15 mouse cellular contexts compared by ENCODE assay signal in the genomic region with DNA sequence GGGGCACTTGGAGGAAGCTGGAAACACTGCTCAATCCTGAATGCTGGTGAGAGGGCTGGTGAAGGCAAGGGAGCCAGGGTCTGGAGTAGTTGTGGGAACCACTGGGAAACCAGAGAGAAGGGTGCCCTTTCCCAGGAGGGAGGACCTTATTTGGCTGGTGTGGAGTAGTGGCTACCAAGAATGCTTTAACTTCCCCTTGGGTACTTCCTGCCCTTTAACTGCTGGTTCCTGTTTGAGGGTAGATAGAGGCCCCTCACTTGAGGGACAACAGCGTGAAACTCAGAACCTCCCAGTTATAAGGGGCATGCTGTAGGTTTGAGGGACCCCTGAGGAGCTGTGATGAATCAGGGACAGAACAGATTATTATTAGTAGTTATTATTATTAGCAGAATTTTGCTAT. TPM values are rescaled to one million over a fixed set of nuclear protein-coding genes. Genes with fewer than 3 reads are reported as not detected.
A peak's percentile ranks its signal among the peaks of the same experiment; 100 is the strongest.
DNase-seq lines count a peak whose midpoint lies in the region; ATAC-seq and TF ChIP-seq lines count a peak whose summit lies in the region.
"Had no signal": no experiment of that assay in that cellular context is flagged by ENCODE, and none has a peak within 500 bp of the region (broad histone marks: within the 10 kb centered on the region; RNA-seq: fewer than 3 reads in every experiment).

No protein-coding gene starts in this region.

- H3K36me3 ChIP-seq in CH12.LX (replicated peaks in 1 of 2; ENCODE audit: control insufficient read depth in 1 of 2, insufficient read depth in 1 of 2, low read length in 1 of 2) = peaks cover 0 to 7% of the 10 kb centered on the region in 2 experiments
- H3K36me3 ChIP-seq: embryonic facial prominence, embryonic 15.5 days; limb, embryonic 12.5 days had no signal

- no peaks in the 10 kb centered on the region for H3K79me2 ChIP-seq in CH12.LX (replicated peaks; ENCODE audit: control insufficient read depth, extremely low read depth, insufficient read depth, poor library complexity, severe bottlenecking)

- no peak overlapping the region for H3K4me3 ChIP-seq in left cerebral cortex, adult 2 months
- H3K4me3 ChIP-seq in CH12.LX (replicated peaks in 1 of 3; ENCODE audit: low read depth in 2 of 3, low read length in 2 of 3, poor library complexity in 1 of 3) = no peak overlapping the region
- H3K4me3 ChIP-seq in brown adipose tissue, adult 24 weeks (ENCODE audit: insufficient read depth, low read depth, low read length) = no peak overlapping the region
- H3K4me3 ChIP-seq: embryonic facial prominence, embryonic 15.5 days; limb, embryonic 12.5 days had no signal

- peaks cover 39 to 68% of the 10 kb centered on the region in 2 experiments for H3K4me1 ChIP-seq in CH12.LX (ENCODE audit: control insufficient read depth in 1 of 2, insufficient read depth in 2 of 2)
- H3K4me1 ChIP-seq in brown adipose tissue, adult 24 weeks (ENCODE audit: control insufficient read depth, insufficient read depth, insufficient read length, low read length) = peaks cover 2% of the 10 kb centered on the region; the same call in 1 of the 2 replicates

- no peak overlapping the region for H3K4me2 ChIP-seq in CH12.LX (ENCODE audit: insufficient read depth, low read depth, poor library complexity, severe bottlenecking)
- H3K4me2 ChIP-seq: embryonic facial prominence, embryonic 15.5 days; limb, embryonic 12.5 days had no signal

- no peak for TF ChIP-seq POLR2A in CH12.LX (IDR thresholded peaks at IDR 0.05; ENCODE audit: low read depth, low read length)

- TF ChIP-seq RAD21 in CH12.LX (IDR thresholded peaks at IDR 0.05; ENCODE audit: low read depth, low read length) = no peak

- peak overlapping the region; percentile 7; the same call in 1 of the 2 replicates for H3K27ac ChIP-seq in left cerebral cortex, adult 2 months
- no peak overlapping the region for H3K27ac ChIP-seq in CH12.LX (ENCODE audit: insufficient read depth, low read depth)
- peak overlapping the region; percentile 39; the same call in 1 of the 2 replicates for H3K27ac ChIP-seq in brown adipose tissue, adult 24 weeks (replicated peaks; ENCODE audit: low read depth, low read length)
- H3K27ac ChIP-seq: embryonic facial prominence, embryonic 15.5 days; limb, embryonic 12.5 days had no signal

- no peak for TF ChIP-seq CTCF in left cerebral cortex, adult 2 months (IDR thresholded peaks at IDR 0.05)
- no peak for TF ChIP-seq CTCF in CH12.LX (conservative IDR thresholded peaks at IDR 0.05 in 1 of 2, IDR thresholded peaks at IDR 0.05 in 1 of 2; ENCODE audit: low read depth in 2 of 2, low read length in 2 of 2)

- no peak for DNase-seq in left cerebral cortex, adult 2 months (ENCODE audit: extremely low spot score in 1 of 2, low spot score in 2 of 2)
- DNase-seq in left cerebral cortex, adult 11 months (ENCODE audit: low spot score) = no peak
- no peak for DNase-seq in CH12.LX (ENCODE audit: extremely low read depth)
- no peak for DNase-seq in c-Kit-positive CD71-positive TER-119-positive erythroid progenitor cells, embryonic 14.5 days (ENCODE audit: low spot score)
- no peak for DNase-seq in gastrocnemius, postnatal 14 days
- DNase-seq: cerebellum, postnatal 36 days; kidney, adult 8-10 months; lung, postnatal 4 days; thymus, adult 18-20 months had no signal

- no peak overlapping the region for H3K9ac ChIP-seq in CH12.LX (ENCODE audit: insufficient read depth, low read depth)
- H3K9ac ChIP-seq: embryonic facial prominence, embryonic 15.5 days; limb, embryonic 12.5 days had no signal

- no peaks in the 10 kb centered on the region for H3K9me3 ChIP-seq in CH12.LX (replicated peaks; ENCODE audit: low read length)
- H3K9me3 ChIP-seq: embryonic facial prominence, embryonic 15.5 days; limb, embryonic 12.5 days had no signal

- in situ Hi-C loops in CH12.LX (cut with MboI; ENCODE audit: low pct_ligation_motif_present, low pct_unique_long_range_greater_than_20kb, low sequenced_read_pairs) = no loop called here

- intact Hi-C loops in left cerebral cortex, adult 2 months (cut with DNase I) = no loop called here
- intact Hi-C loops in gastrocnemius, postnatal 14 days (cut with DNase I; ENCODE audit: low total_unique reads) = no loop called here

- no peaks in the 10 kb centered on the region for H3K27me3 ChIP-seq in CH12.LX (replicated peaks)

- no peak for TF ChIP-seq EP300 in CH12.LX (IDR thresholded peaks at IDR 0.05; ENCODE audit: low read length)

- peak; percentile 15; the same call in 1 of the 2 replicates for ATAC-seq in megakaryocyte, adult 5-6 weeks (ENCODE audit: poor library complexity, severe bottlenecking)

- dilution Hi-C loops in CH12.LX (cut with MboI; ENCODE audit: extremely low pct_ligation_motif_present, extremely low pct_unique_long_range_greater_than_20kb, low sequenced_read_pairs) = no loop called here

TF ChIP-seq in CH12.LX, 34 proteins besides CTCF, POLR2A, EP300 and RAD21:
- peak; percentile 12; the same call in 1 of the 2 replicates for TF ChIP-seq ELF1 (IDR thresholded peaks at IDR 0.05; ENCODE audit: low read depth, low read length)
- no peak for TF ChIP-seq ZKSCAN1 (IDR thresholded peaks at IDR 0.05; ENCODE audit: borderline replicate concordance, low read depth, low read length)
TF ChIP-seq in CH12.LX: peak in this region for 1.

RNA-seq across cellular contexts. Expression of a gene that starts 0.9 kb away (rescaled TPM):
- 1 to 10 TPM; 6.4 to 7.4 TPM for total RNA-seq in left cerebral cortex, adult 2 months (2021)
- total RNA-seq in CH12.LX (2012; rRNA removed) (6.0 and 8.4 TPM in 2 replicates), CH12.LX (2014; rRNA removed) (2.9 and 4.4 TPM in 2 replicates)
- 8.5 and 9.0 TPM in 2 replicates for polyA plus RNA-seq in CH12.LX (2012; ENCODE audit: insufficient read length, low read depth)
- polyA plus RNA-seq in brown adipose tissue, adult 24 weeks (2012; ENCODE audit: insufficient read depth, insufficient read length, missing spikeins) = 12.2 and 16.4 TPM in 2 replicates
- 425 and 434 TPM in 2 replicates for total RNA-seq in megakaryocyte, adult 5-6 weeks (2015)
- total RNA-seq in megakaryocyte, adult 5-6 weeks (2017) = 495 and 596 TPM in 2 replicates
- 1 to 10 TPM; 1.5 to 2.8 TPM for total RNA-seq in gastrocnemius, postnatal 14 days (2021)

RNA-seq across cellular contexts. Expression of a gene that starts 5.1 kb away (rescaled TPM):
- under 1 TPM; 0.79 to 0.86 TPM for total RNA-seq in left cerebral cortex, adult 2 months (2021)
- 120 and 150 TPM in 2 replicates for total RNA-seq in CH12.LX (2012; rRNA removed)
- total RNA-seq in CH12.LX (2014; rRNA removed) = 228 and 234 TPM in 2 replicates
- 263 and 267 TPM in 2 replicates for polyA plus RNA-seq in CH12.LX (2012; ENCODE audit: insufficient read length, low read depth)
- polyA plus RNA-seq in brown adipose tissue, adult 24 weeks (2012; ENCODE audit: insufficient read depth, insufficient read length, missing spikeins) = not detected in 2 replicates
- total RNA-seq in megakaryocyte, adult 5-6 weeks (2015) = 11.7 and 13.3 TPM in 2 replicates
- total RNA-seq in megakaryocyte, adult 5-6 weeks (2017) = 7.3 and 11.2 TPM in 2 replicates
- total RNA-seq in gastrocnemius, postnatal 14 days (2021) = under 1 TPM in 1 of 2 experiments, not detected in 1; 0.31 TPM

RNA-seq across cellular contexts. Expression of a gene that starts 12.6 kb away (rescaled TPM):
- not detected for total RNA-seq in left cerebral cortex, adult 2 months (2021)
- total RNA-seq in CH12.LX (2012; rRNA removed) = 18.8 and 28.0 TPM in 2 replicates
- total RNA-seq in CH12.LX (2014; rRNA removed) = 19.0 and 20.8 TPM in 2 replicates
- polyA plus RNA-seq in CH12.LX (2012; ENCODE audit: insufficient read length, low read depth) = 25.2 and 28.3 TPM in 2 replicates
- polyA plus RNA-seq in brown adipose tissue, adult 24 weeks (2012; ENCODE audit: insufficient read depth, insufficient read length, missing spikeins) = not detected in 2 replicates
- 33.1 and 34.6 TPM in 2 replicates for total RNA-seq in megakaryocyte, adult 5-6 weeks (2015)
- 28.2 and 30.0 TPM in 2 replicates for total RNA-seq in megakaryocyte, adult 5-6 weeks (2017)
- total RNA-seq in gastrocnemius, postnatal 14 days (2021) = under 1 TPM; 0.24 to 0.68 TPM
- total RNA-seq: layer of hippocampus, adult 18-20 months had no signal
- polyA plus RNA-seq: hindbrain, embryonic 11.5 days; limb, embryonic 12.5 days had no signal

RNA-seq across cellular contexts. Expression of a gene that starts 13.3 kb away (rescaled TPM):
- total RNA-seq in left cerebral cortex, adult 2 months (2021) = 10 to 100 TPM in 1 of 2 experiments, 1 to 10 TPM in 1; 8.0 to 14.4 TPM
- total RNA-seq in CH12.LX (2012; rRNA removed) = 7.0 and 14.7 TPM in 2 replicates
- 14.1 and 15.5 TPM in 2 replicates for total RNA-seq in CH12.LX (2014; rRNA removed)
- 14.7 and 19.7 TPM in 2 replicates for polyA plus RNA-seq in CH12.LX (2012; ENCODE audit: insufficient read length, low read depth)
- polyA plus RNA-seq in brown adipose tissue, adult 24 weeks (2012; ENCODE audit: insufficient read depth, insufficient read length, missing spikeins) = 10.5 and 14.3 TPM in 2 replicates
- 78.7 and 81.4 TPM in 2 replicates for total RNA-seq in megakaryocyte, adult 5-6 weeks (2015)
- total RNA-seq in megakaryocyte, adult 5-6 weeks (2017) = 103 and 120 TPM in 2 replicates
- total RNA-seq in gastrocnemius, postnatal 14 days (2021) = under 1 TPM; 0.71 to 0.90 TPM

RNA-seq across cellular contexts. Expression of a gene that starts 16.0 kb away (rescaled TPM):
- under 1 TPM; 0.41 to 0.65 TPM for total RNA-seq in left cerebral cortex, adult 2 months (2021)
- 8.9 and 13.4 TPM in 2 replicates for total RNA-seq in CH12.LX (2012; rRNA removed)
- 18.9 and 19.6 TPM in 2 replicates for total RNA-seq in CH12.LX (2014; rRNA removed)
- 50.4 and 53.0 TPM in 2 replicates for polyA plus RNA-seq in CH12.LX (2012; ENCODE audit: insufficient read length, low read depth)
- not detected in 2 replicates for polyA plus RNA-seq in brown adipose tissue, adult 24 weeks (2012; ENCODE audit: insufficient read depth, insufficient read length, missing spikeins)
- total RNA-seq in megakaryocyte, adult 5-6 weeks (2015) = 0.11 TPM in 1 of 2 replicates, not detected in the other
- 0.24 TPM in 1 of 2 replicates, not detected in the other for total RNA-seq in megakaryocyte, adult 5-6 weeks (2017)
- total RNA-seq in gastrocnemius, postnatal 14 days (2021) = under 1 TPM; 0.42 to 0.78 TPM
- polyA plus RNA-seq: hindbrain, embryonic 11.5 days; limb, embryonic 12.5 days had no signal

Comparison
In these comparisons a context has a peak if more than half of its experiments do, and no peak if none do; other contexts are left out.
1. RNA of a gene that starts 0.9 kb away (total RNA-seq): 425 to 596 TPM in megakaryocyte, adult 5-6 weeks; 2.9 to 8.4 TPM in CH12.LX, 6.4 to 7.4 TPM in left cerebral cortex, adult 2 months and 1.5 to 2.8 TPM in gastrocnemius, postnatal 14 days; every median in the first group is over 10 times any median in the second.
2. RNA of a gene that starts 5.1 kb away (total RNA-seq): 120 to 234 TPM in CH12.LX; 7.3 to 13.3 TPM in megakaryocyte, adult 5-6 weeks, 0.79 to 0.86 TPM in left cerebral cortex, adult 2 months and 0.31 TPM in gastrocnemius, postnatal 14 days; every median in the first group is over 4 times any median in the second.
3. RNA of a gene that starts 12.6 kb away (total RNA-seq): 28.2 to 34.6 TPM in megakaryocyte, adult 5-6 weeks and 18.8 to 28.0 TPM in CH12.LX; 0.24 to 0.68 TPM in gastrocnemius, postnatal 14 days and not detected in left cerebral cortex, adult 2 months; every median in the first group is over 10 times any median in the second.